Mouse (Mus musculus): ENCODE results near the gene Prkar1a. TPM values are rescaled to one million over a fixed set of nuclear protein-coding genes. Genes with fewer than 3 reads are reported as not detected.

Prkar1a gene
- total and polyA plus RNA-seq, 2 experiments = 47.2 to 59.9 TPM

GRCm38 (mm10) chr11:109672021-109672324 is 22.8 kb downstream of the Prkar1a start:
- DNase-seq (ENCODE audit: extremely low read depth, low read depth, low spot score) = no peak
- Histone ChIP-seq H3K27ac (replicated peaks; ENCODE audit: insufficient read depth, low read depth, low read length) (no peak overlapping the region), H3K4me3 (ENCODE audit: insufficient read depth, low read depth, low read length) (no peak overlapping the region), H3K9ac (ENCODE audit: low read depth, low read length) (no peak overlapping the region), H3K4me1 (ENCODE audit: control insufficient read depth, insufficient read depth, low read length) (no peaks in the 10 kb centered on the region), H3K36me3 (ENCODE audit: control insufficient read depth, insufficient read depth, low read length) (peaks cover 28% of the 10 kb centered on the region), H3K79me2 (ENCODE audit: control insufficient read depth, insufficient read depth, low read length) (no peaks in the 10 kb centered on the region), H3K27me3 (ENCODE audit: control insufficient read depth, insufficient read depth, low read length) (no peaks in the 10 kb centered on the region)
- 75% methylated on average over 5 of the region's 5 CpGs for WGBS
- TF ChIP-seq CTCF (IDR thresholded peaks at IDR 0.05; ENCODE audit: low read depth, low read length) (no peak), POLR2A (IDR thresholded peaks at IDR 0.05; ENCODE audit: extremely low read depth, insufficient read depth, low read length) (no peak)

GRCm38 (mm10) chr11:109672396-109672795 is 23.2 kb downstream of the Prkar1a start:
- Histone ChIP-seq H3K27ac (replicated peaks; ENCODE audit: insufficient read depth, low read depth, low read length) (no peak overlapping the region), H3K9ac (ENCODE audit: low read depth, low read length) (no peak overlapping the region), H3K79me2 (ENCODE audit: control insufficient read depth, insufficient read depth, low read length) (no peaks in the 10 kb centered on the region), H3K27me3 (ENCODE audit: control insufficient read depth, insufficient read depth, low read length) (no peaks in the 10 kb centered on the region), H3K4me1 (ENCODE audit: control insufficient read depth, insufficient read depth, low read length) (no peaks in the 10 kb centered on the region), H3K4me3 (ENCODE audit: insufficient read depth, low read depth, low read length) (no peak overlapping the region), H3K36me3 (ENCODE audit: control insufficient read depth, insufficient read depth, low read length) (peaks cover 24% of the 10 kb centered on the region)
- WGBS = 87% methylated on average over 8 of the region's 8 CpGs
- DNase-seq (ENCODE audit: extremely low read depth, low read depth, low spot score) = no peak
- TF ChIP-seq POLR2A (IDR thresholded peaks at IDR 0.05; ENCODE audit: extremely low read depth, insufficient read depth, low read length) (no peak), CTCF (IDR thresholded peaks at IDR 0.05; ENCODE audit: low read depth, low read length) (no peak)

- no peak overlapping the region for H3K27ac ChIP-seq (replicated peaks; ENCODE audit: insufficient read depth, low read depth, low read length)
- WGBS = 79% methylated on average over 21 of the region's 21 CpGs
- no peak for DNase-seq (ENCODE audit: extremely low read depth, low read depth, low spot score)
- H3K79me2 ChIP-seq (ENCODE audit: control insufficient read depth, insufficient read depth, low read length) = no peaks in the 10 kb centered on the region
- peaks cover 19% of the 10 kb centered on the region for H3K36me3 ChIP-seq (ENCODE audit: control insufficient read depth, insufficient read depth, low read length)
- no peak overlapping the region for H3K4me3 ChIP-seq (ENCODE audit: insufficient read depth, low read depth, low read length)
- no peaks in the 10 kb centered on the region for H3K4me1 ChIP-seq (ENCODE audit: control insufficient read depth, insufficient read depth, low read length)
- TF ChIP-seq CTCF (IDR thresholded peaks at IDR 0.05; ENCODE audit: low read depth, low read length) = no peak
- TF ChIP-seq POLR2A (IDR thresholded peaks at IDR 0.05; ENCODE audit: extremely low read depth, insufficient read depth, low read length) = no peak
- no peaks in the 10 kb centered on the region for H3K27me3 ChIP-seq (ENCODE audit: control insufficient read depth, insufficient read depth, low read length)
- no peak overlapping the region for H3K9ac ChIP-seq (ENCODE audit: low read depth, low read length)
Observed at GRCm38 (mm10) chr11:109672881-109673739, 23.9 kb downstream of the Prkar1a start.

- 85% methylated on average over 7 of the region's 7 CpGs for WGBS
Observed at GRCm38 (mm10) chr11:109673741-109674140, 24.5 kb downstream of the Prkar1a start.

GRCm38 (mm10) chr11:109674542-109674941 is 25.3 kb downstream of the Prkar1a start:
- H3K4me1 ChIP-seq (ENCODE audit: control insufficient read depth, insufficient read depth, low read length) = no peaks in the 10 kb centered on the region
- TF ChIP-seq CTCF (IDR thresholded peaks at IDR 0.05; ENCODE audit: low read depth, low read length) = peak; percentile 43
- no peak for TF ChIP-seq POLR2A (IDR thresholded peaks at IDR 0.05; ENCODE audit: extremely low read depth, insufficient read depth, low read length)
- H3K79me2 ChIP-seq (ENCODE audit: control insufficient read depth, insufficient read depth, low read length) = no peaks in the 10 kb centered on the region
- no peak overlapping the region for H3K4me3 ChIP-seq (ENCODE audit: insufficient read depth, low read depth, low read length)
- no peaks in the 10 kb centered on the region for H3K27me3 ChIP-seq (ENCODE audit: control insufficient read depth, insufficient read depth, low read length)
- peaks cover 16% of the 10 kb centered on the region; the same call in 1 of the 2 replicates for H3K36me3 ChIP-seq (ENCODE audit: control insufficient read depth, insufficient read depth, low read length)
- H3K9ac ChIP-seq (ENCODE audit: low read depth, low read length) = no peak overlapping the region
- WGBS = 89% methylated on average over 11 of the region's 11 CpGs
- no peak for DNase-seq (ENCODE audit: extremely low read depth, low read depth, low spot score)
- H3K27ac ChIP-seq (replicated peaks; ENCODE audit: insufficient read depth, low read depth, low read length) = no peak overlapping the region

More at GRCm38 (mm10) chr11:109673741-109674140, 24.5 kb downstream of the Prkar1a start:
- no peak for DNase-seq (ENCODE audit: extremely low read depth, low read depth, low spot score)
- H3K36me3 ChIP-seq (ENCODE audit: control insufficient read depth, insufficient read depth, low read length) = peaks cover 16% of the 10 kb centered on the region; the same call in 1 of the 2 replicates
- no peak overlapping the region for H3K4me3 ChIP-seq (ENCODE audit: insufficient read depth, low read depth, low read length)
- no peaks in the 10 kb centered on the region for H3K27me3 ChIP-seq (ENCODE audit: control insufficient read depth, insufficient read depth, low read length)
- TF ChIP-seq CTCF (IDR thresholded peaks at IDR 0.05; ENCODE audit: low read depth, low read length) (no peak), POLR2A (IDR thresholded peaks at IDR 0.05; ENCODE audit: extremely low read depth, insufficient read depth, low read length) (no peak)
- H3K79me2 ChIP-seq (ENCODE audit: control insufficient read depth, insufficient read depth, low read length) = no peaks in the 10 kb centered on the region
- no peak overlapping the region for H3K27ac ChIP-seq (replicated peaks; ENCODE audit: insufficient read depth, low read depth, low read length)
- no peaks in the 10 kb centered on the region for H3K4me1 ChIP-seq (ENCODE audit: control insufficient read depth, insufficient read depth, low read length)
- H3K9ac ChIP-seq (ENCODE audit: low read depth, low read length) = no peak overlapping the region

- H3K9ac ChIP-seq (ENCODE audit: low read depth, low read length) = no peak overlapping the region
- H3K79me2 ChIP-seq (ENCODE audit: control insufficient read depth, insufficient read depth, low read length) = no peaks in the 10 kb centered on the region
- H3K4me1 ChIP-seq (ENCODE audit: control insufficient read depth, insufficient read depth, low read length) = no peaks in the 10 kb centered on the region
- peaks cover 16% of the 10 kb centered on the region; the same call in 1 of the 2 replicates for H3K36me3 ChIP-seq (ENCODE audit: control insufficient read depth, insufficient read depth, low read length)
- no peaks in the 10 kb centered on the region for H3K27me3 ChIP-seq (ENCODE audit: control insufficient read depth, insufficient read depth, low read length)
- DNase-seq (ENCODE audit: extremely low read depth, low read depth, low spot score) = no peak
- H3K4me3 ChIP-seq (ENCODE audit: insufficient read depth, low read depth, low read length) = no peak overlapping the region
- no peak overlapping the region for H3K27ac ChIP-seq (replicated peaks; ENCODE audit: insufficient read depth, low read depth, low read length)
- WGBS = 96% methylated on average over 3 of the region's 3 CpGs
- TF ChIP-seq CTCF (IDR thresholded peaks at IDR 0.05; ENCODE audit: low read depth, low read length) (no peak), POLR2A (IDR thresholded peaks at IDR 0.05; ENCODE audit: extremely low read depth, insufficient read depth, low read length) (no peak)
Observed at GRCm38 (mm10) chr11:109675208-109675607, 26.0 kb downstream of the Prkar1a start.
